Mouse (Mus musculus): ENCODE measurements at regions not wholly inside any gene's neighbourhood (a gene's known extent, or its start where the extent isn't known, plus 50 kb on each side); places are given as distances from the start of the nearest gene placed in this dataset.

GRCm38 (mm10) chr2:56025059-56025458, 589.3 kb downstream of the Kcnj3 start:
- ATAC-seq (replicated peaks; ENCODE audit: poor library complexity) = peak; percentile 81

- no peak for ATAC-seq (replicated peaks; ENCODE audit: poor library complexity)
These were observed 593.2 kb downstream of the Kcnj3 start for GRCm38 (mm10) chr2:56028958-56029357.

All from megakaryocyte progenitor cell, adult 5-6 weeks (primary cell).